Mouse (Mus musculus): ENCODE data around the gene Paqr5. TPM values are rescaled to one million over a fixed set of nuclear protein-coding genes. Genes with fewer than 3 reads are reported as not detected.

Gene Paqr5
- polyA plus RNA-seq, 1 experiment from 2014 or later: 42.2 TPM

GRCm38 (mm10) chr9:61904201-61904600, 122.5 kb downstream of the Paqr5 start:
- H3K4me3 ChIP-seq (replicated peaks; ENCODE audit: low read length): no peak overlapping the region
- H3K4me2 ChIP-seq (ENCODE audit: low read depth, low read length): peak overlapping the region; percentile 11; the same call in 1 of the 2 replicates
- no peaks in the 10 kb centered on the region for H3K9me3 ChIP-seq (replicated peaks; ENCODE audit: control insufficient read depth, low read length)
- H3K36me3 ChIP-seq (ENCODE audit: control insufficient read depth, insufficient read depth, low read length): no peaks in the 10 kb centered on the region
- H3K27me3 ChIP-seq (ENCODE audit: control insufficient read depth, insufficient read depth, low read length): no peaks in the 10 kb centered on the region
- peaks cover 19% of the 10 kb centered on the region for H3K4me1 ChIP-seq (ENCODE audit: control insufficient read depth, insufficient read depth, low read length)
- H3K27ac ChIP-seq (ENCODE audit: low read length): peak overlapping the region; percentile 44; the same call in 1 of the 2 replicates
- 18% methylated on average over 7 of the region's 7 CpGs for WGBS
- ATAC-seq (ENCODE audit: insufficient read depth, low FRiP score): peak; percentile 73; the same call in 1 of the 2 replicates
- H3K9ac ChIP-seq (ENCODE audit: low read length): no peak overlapping the region

Other genes with a start within 250 kb of the Paqr5 start
- gene Rplp1, start 112.3 kb downstream of the Paqr5 start, polyA plus RNA-seq (2015; fragmentation: Nextera tagmentation; extraction: Ambion mirVana): 1,285 and 1,334 TPM in 2 replicates
- gene Kif23, start 80.1 kb downstream of the Paqr5 start, polyA plus RNA-seq (2015; fragmentation: Nextera tagmentation; extraction: Ambion mirVana): 102 and 124 TPM in 2 replicates
- gene Glce, start 95.8 kb upstream of the Paqr5 start, polyA plus RNA-seq (2015; fragmentation: Nextera tagmentation; extraction: Ambion mirVana): 25.5 and 27.2 TPM in 2 replicates